Mouse (Mus musculus) embryo, embryonic 11.5 days (tissue): ENCODE results near the gene Smarcc2.
A peak's percentile ranks its signal among the peaks of the same experiment; 100 is the strongest.

Experiments used
- DNase-seq: peaks from one replicate; pipeline ENCODE4 v3.0.0-alpha.2; 2012; ENCODE audit warnings: low read depth, low spot score

Smarcc2 gene

GRCm38 (mm10) chr10:128458719-128459408, at the start of gene Smarcc2:
Smarcc2 (plus strand) TSS chr10:128459248.
- DNase-seq: peak; percentile 56

- peak; percentile 93 for DNase-seq
These were observed 49.1 kb upstream of the Smarcc2 start for GRCm38 (mm10) chr10:128409692-128410559.

GRCm38 (mm10) chr10:128410560-128410845, 48.5 kb upstream of the Smarcc2 start:
- no peak for DNase-seq

- peak; percentile 95 for DNase-seq
These were observed 47.6 kb upstream of the Smarcc2 start, which contains the start of the genes Nabp2 and Rnf41 for GRCm38 (mm10) chr10:128411211-128412054. Nabp2 (minus strand) TSS chr10:128411492. Rnf41 (plus strand) TSS chr10:128411657.

DNA sequence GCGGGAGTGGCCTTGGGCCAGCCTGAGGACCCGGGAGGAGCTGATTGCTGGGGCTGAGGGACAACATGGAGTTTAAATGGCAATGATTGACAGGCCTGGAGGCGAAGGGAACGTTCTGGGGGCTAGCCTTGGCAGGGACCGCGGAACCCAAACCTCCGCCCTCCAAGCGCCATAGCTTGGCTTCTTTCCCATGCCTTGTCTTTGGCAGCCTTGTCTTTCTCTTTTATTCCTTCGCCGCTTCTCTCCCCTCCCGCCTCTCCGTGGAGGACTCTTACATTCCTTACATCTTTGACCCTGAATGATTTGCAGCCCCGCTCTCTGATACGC, 47.0 kb upstream of the Smarcc2 start:
- no peak for DNase-seq

- DNase-seq: no peak
These were observed 46.5 kb upstream of the Smarcc2 start for GRCm38 (mm10) chr10:128412558-128412957.

- no peak for DNase-seq
These were observed 46.0 kb upstream of the Smarcc2 start for GRCm38 (mm10) chr10:128413076-128413475.

- DNase-seq: no peak
These were observed 44.2 kb upstream of the Smarcc2 start for GRCm38 (mm10) chr10:128414848-128415247.

- DNase-seq: no peak
These were observed 36.6 kb upstream of the Smarcc2 start for GRCm38 (mm10) chr10:128422426-128422825.

GRCm38 (mm10) chr10:128424604-128425003, 34.4 kb upstream of the Smarcc2 start:
- no peak for DNase-seq

DNA sequence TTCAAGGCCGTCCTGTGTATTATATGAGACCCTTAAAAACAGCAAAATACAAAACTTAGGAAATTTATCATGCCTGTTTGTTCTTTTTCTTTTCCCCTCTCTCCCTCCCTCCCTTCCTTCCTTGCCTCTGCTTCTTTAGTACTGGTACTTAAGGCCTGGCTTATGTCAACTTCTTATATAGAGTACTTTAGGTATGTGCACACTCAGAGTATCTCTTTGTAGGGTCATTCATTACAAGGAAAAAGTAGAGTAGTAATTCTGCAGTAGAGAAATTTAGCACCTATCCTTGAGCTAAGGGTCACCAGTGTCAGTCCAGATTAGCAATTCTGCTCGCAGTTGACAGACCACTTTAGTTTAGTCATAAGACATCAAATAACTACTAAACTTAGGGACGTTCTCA, 33.8 kb upstream of the Smarcc2 start:
- DNase-seq: no peak

- no peak for DNase-seq
These were observed 30.0 kb upstream of the Smarcc2 start for GRCm38 (mm10) chr10:128429052-128429451.

DNA sequence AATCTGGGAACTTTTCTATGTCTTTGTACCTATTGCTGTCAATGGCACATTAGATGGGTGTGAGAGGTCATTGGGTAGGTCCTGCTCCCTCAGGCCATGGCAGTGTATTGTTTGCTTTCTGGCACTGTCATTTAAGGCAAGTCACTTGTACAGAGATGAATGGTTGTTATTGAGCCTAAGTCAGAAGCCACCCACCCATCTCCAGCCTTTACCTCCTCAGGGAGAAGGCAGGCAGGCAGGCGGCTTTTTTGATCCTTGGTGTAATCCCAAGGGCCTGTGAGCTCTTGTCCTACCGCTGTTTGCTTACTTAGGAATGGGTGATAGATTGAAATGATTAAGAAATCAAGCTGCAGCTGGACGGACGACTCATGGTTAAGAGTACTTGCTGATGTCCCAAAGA, 29.6 kb upstream of the Smarcc2 start:
- DNase-seq: no peak

- DNase-seq: no peak
These were observed 25.6 kb upstream of the Smarcc2 start for GRCm38 (mm10) chr10:128433417-128433816.

DNA sequence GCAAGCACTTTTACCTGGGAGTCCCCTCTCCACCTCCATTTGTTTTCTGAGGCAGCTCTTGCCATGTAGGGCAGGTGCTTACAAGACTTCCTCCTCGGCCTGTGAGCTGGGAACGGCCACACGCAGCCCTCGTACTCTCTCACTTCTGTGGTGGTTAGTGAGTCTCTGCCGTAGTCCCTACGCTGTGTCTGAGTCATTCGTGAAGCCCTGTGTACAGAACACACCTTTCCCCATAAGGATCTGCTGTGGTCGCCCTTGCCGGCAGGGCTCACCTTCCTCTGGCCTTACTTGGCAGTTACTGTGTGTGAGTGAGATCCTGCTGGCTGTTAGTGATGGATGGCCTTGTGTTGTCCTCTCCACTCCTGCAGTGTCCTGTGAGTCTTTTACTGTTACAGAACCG, 24.4 kb upstream of the Smarcc2 start:
- no peak for DNase-seq

DNA sequence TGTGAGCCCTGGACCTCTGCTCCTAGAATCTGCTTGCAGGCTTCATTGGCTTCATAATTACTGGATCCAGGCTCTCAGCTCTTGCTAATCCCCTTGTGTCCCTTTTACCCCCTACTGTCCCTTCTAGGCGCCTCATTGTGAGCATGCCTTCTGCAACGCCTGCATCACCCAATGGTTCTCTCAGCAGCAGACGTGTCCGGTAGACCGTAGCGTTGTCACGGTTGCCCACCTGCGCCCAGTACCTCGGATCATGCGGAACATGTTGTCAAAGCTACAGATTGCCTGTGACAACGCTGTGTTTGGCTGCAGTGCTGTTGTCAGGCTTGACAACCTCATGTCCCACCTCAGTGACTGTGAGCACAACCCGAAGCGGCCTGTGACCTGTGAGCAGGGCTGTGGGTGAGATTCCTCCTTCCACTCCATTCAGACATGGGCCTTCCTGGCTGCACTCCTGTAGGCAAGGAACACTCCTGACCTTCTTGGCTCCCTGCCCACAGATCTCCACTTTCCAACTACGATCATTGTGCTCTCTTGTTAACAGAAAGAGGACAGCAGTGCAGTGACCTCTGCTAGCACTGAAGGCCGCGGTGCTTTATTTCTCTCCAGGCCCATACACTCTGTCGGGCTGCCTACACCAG, 23.7 kb upstream of the Smarcc2 start:
- no peak for DNase-seq

DNA sequence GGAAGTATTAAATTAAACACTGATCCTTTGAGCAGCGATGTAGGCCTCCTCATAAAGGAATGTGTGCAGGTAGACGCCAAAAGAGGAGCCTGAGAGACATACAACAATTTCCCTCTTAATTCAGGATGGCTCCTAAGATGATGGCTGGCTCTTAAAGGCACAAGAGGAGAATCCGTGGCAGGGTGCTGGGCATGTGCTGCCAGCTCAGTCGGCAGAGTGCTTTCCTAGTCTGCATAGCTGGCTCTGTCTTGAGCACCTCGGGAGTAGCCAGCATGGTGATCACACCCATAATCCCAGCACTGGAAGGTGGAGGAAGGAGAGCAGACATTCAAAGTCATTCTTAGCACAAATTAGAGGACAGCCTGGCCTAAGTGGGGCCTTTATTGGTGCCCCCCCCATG, 23.2 kb upstream of the Smarcc2 start:
- no peak for DNase-seq

DNA sequence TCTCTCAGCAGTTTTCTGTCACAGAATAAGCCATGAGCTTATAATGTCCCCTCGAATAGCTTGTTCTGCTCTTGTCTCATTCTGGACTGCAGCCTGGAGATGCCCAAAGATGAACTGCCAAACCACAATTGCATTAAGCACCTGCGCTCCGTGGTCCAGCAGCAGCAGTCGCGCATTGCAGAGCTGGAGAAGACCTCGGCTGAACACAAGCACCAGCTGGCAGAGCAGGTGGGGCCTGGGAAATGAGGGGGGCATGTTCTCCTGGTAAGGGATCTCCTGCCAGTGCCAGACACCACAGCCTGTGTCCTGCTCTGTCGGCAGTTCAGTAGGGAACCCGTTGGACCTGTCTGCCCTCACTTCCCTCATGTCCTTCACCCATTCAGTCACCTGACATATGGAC, 22.7 kb upstream of the Smarcc2 start:
- no peak for DNase-seq

- no peak for DNase-seq
These were observed 20.3 kb upstream of the Smarcc2 start for GRCm38 (mm10) chr10:128438675-128439279.

- DNase-seq: no peak
These were observed 18.6 kb upstream of the Smarcc2 start for GRCm38 (mm10) chr10:128440407-128440806.
